Mouse (Mus musculus) WW6 (cell line): ENCODE data around the gene Igf1r.

Experiments used
- DNase-seq: peaks from one replicate; pipeline ENCODE4 v3.0.0-alpha.2; 2013; ENCODE audit warnings: low read depth, low spot score

Igf1r gene

GRCm38 (mm10) chr7:67957376-67957775 is 4.7 kb downstream of the Igf1r start:
- no peak for DNase-seq

- no peak for DNase-seq
Measured at GRCm38 (mm10) chr7:67958045-67958444, 5.4 kb downstream of the Igf1r start.

- DNase-seq, result no peak
Measured at GRCm38 (mm10) chr7:67960701-67961100, 8.1 kb downstream of the Igf1r start.

GRCm38 (mm10) chr7:67961567-67962267 is 9.1 kb downstream of the Igf1r start:
- DNase-seq, result peak; percentile 62

- DNase-seq, result no peak
Measured at GRCm38 (mm10) chr7:67963691-67964090, 11.1 kb downstream of the Igf1r start.

- DNase-seq, result no peak
Measured at GRCm38 (mm10) chr7:67968394-67968793, 15.8 kb downstream of the Igf1r start.

- no peak for DNase-seq
Measured at GRCm38 (mm10) chr7:67969076-67969475, 16.4 kb downstream of the Igf1r start.

GRCm38 (mm10) chr7:67973180-67974014 is 20.8 kb downstream of the Igf1r start:
- no peak for DNase-seq

- no peak for DNase-seq
Measured at GRCm38 (mm10) chr7:67981956-67982355, 29.3 kb downstream of the Igf1r start.

- no peak for DNase-seq
Measured at GRCm38 (mm10) chr7:67982809-67983208, 30.2 kb downstream of the Igf1r start.

- no peak for DNase-seq
Measured at GRCm38 (mm10) chr7:67983451-67983850, 30.8 kb downstream of the Igf1r start.

GRCm38 (mm10) chr7:67985003-67985416 is 32.4 kb downstream of the Igf1r start:
- DNase-seq, result no peak

GRCm38 (mm10) chr7:67985511-67985910 is 32.9 kb downstream of the Igf1r start:
- DNase-seq, result no peak

GRCm38 (mm10) chr7:67986277-67986676 is 33.6 kb downstream of the Igf1r start:
- DNase-seq, result no peak

GRCm38 (mm10) chr7:67986816-67987215 is 34.2 kb downstream of the Igf1r start:
- DNase-seq, result no peak

GRCm38 (mm10) chr7:67989376-67989775 is 36.7 kb downstream of the Igf1r start:
- DNase-seq, result no peak

GRCm38 (mm10) chr7:67993614-67994013 is 41.0 kb downstream of the Igf1r start:
- no peak for DNase-seq

GRCm38 (mm10) chr7:67994346-67994858 is 41.8 kb downstream of the Igf1r start:
- no peak for DNase-seq

- DNase-seq, result no peak
Measured at GRCm38 (mm10) chr7:67995276-67995675, 42.6 kb downstream of the Igf1r start.

GRCm38 (mm10) chr7:67996202-67996960 is 43.8 kb downstream of the Igf1r start:
- no peak for DNase-seq

- no peak for DNase-seq
Measured at GRCm38 (mm10) chr7:68001269-68001668, 48.6 kb downstream of the Igf1r start.

GRCm38 (mm10) chr7:68006074-68006473 is 53.4 kb downstream of the Igf1r start:
- no peak for DNase-seq
